11 mouse cellular contexts compared by ENCODE assay signal in the genomic region with DNA sequence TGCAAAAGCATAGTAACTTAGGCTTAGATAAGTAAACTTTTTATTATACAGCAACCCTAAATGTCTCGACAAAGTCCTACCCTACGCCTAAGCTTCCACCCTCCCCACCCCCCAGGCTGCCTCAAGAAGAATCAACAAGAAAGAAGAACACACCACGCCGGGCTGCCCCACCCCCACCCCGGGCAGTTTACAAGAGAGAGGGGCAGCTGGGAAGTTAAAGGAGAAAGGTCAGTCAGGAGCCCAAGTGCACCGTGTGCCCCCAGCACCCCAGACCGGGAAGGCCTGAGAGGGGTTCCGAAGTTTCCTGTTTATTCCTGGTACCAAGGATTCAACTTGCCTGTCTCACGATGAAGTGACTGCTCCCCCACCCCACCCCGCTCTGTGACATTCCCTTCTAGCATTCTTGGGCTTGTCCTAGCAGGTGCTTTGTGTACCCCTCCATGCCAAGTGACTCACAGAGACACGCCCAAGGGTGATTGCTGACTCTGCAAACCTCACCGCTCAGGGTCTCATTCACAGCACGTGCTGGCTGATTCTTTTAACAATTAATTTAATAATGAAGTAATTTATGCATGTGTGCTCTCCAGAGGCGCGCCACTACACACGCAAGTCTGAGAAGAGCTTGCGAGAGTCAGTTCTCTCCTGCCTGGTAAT. TPM values are rescaled to one million over a fixed set of nuclear protein-coding genes. Genes with fewer than 3 reads are reported as not detected.
DNase-seq lines count a peak whose midpoint lies in the region; ATAC-seq and TF ChIP-seq lines count a peak whose summit lies in the region.
"Had no signal": no experiment of that assay in that cellular context is flagged by ENCODE, and none has a peak within 500 bp of the region (broad histone marks: within the 10 kb centered on the region; RNA-seq: fewer than 3 reads in every experiment).

No protein-coding gene starts in this region.

- no peaks in the 10 kb centered on the region for H3K27me3 ChIP-seq in forebrain, embryonic 10.5 days (ENCODE audit: poor library complexity, severe bottlenecking)
- no peaks in the 10 kb centered on the region for H3K27me3 ChIP-seq in forebrain, embryonic 12.5 days
- H3K27me3 ChIP-seq in lung, postnatal 0 days (replicated peaks; ENCODE audit: insufficient read depth, low read length) = no peaks in the 10 kb centered on the region
- H3K27me3 ChIP-seq in limb, embryonic 14.5 days (ENCODE audit: control insufficient read depth, insufficient read depth, low read length) = no peaks in the 10 kb centered on the region

- no peak for TF ChIP-seq EP300 in lung, postnatal 0 days (IDR thresholded peaks at IDR 0.05)

- no peak overlapping the region for H3K9ac ChIP-seq in forebrain, embryonic 12.5 days
- H3K9ac ChIP-seq in lung, postnatal 0 days (replicated peaks; ENCODE audit: low read depth) = no peak overlapping the region
- no peak overlapping the region for H3K9ac ChIP-seq in limb, embryonic 14.5 days (ENCODE audit: low read depth, low read length, severe bottlenecking)

- ATAC-seq in forebrain, embryonic 12.5 days (ENCODE audit: low FRiP score) = no peak
- peak; percentile 79 for ATAC-seq in lung, postnatal 0 days
- ATAC-seq in limb, embryonic 14.5 days (ENCODE audit: low FRiP score, low read depth) = no peak

- 37% methylated on average over 17 of the region's 17 CpGs for WGBS in forebrain, embryonic 10.5 days
- WGBS in forebrain, embryonic 12.5 days = 27% methylated on average over 17 of the region's 17 CpGs
- WGBS in lung, postnatal 0 days = 32% methylated on average over 17 of the region's 17 CpGs
- WGBS in limb, embryonic 14.5 days = 28% methylated on average over 17 of the region's 17 CpGs

- no peaks in the 10 kb centered on the region for H3K9me3 ChIP-seq in forebrain, embryonic 10.5 days
- H3K9me3 ChIP-seq in forebrain, embryonic 12.5 days = 0 out of 2 replicates have a peak, but pooled peaks cover 2% of the 10 kb centered on the region
- H3K9me3 ChIP-seq in lung, postnatal 0 days (ENCODE audit: low read length) = no peaks in the 10 kb centered on the region
- H3K9me3 ChIP-seq in limb, embryonic 14.5 days (ENCODE audit: control insufficient read depth, low read length) = no peaks in the 10 kb centered on the region

- peaks cover 27% of the 10 kb centered on the region for H3K4me1 ChIP-seq in forebrain, embryonic 10.5 days
- H3K4me1 ChIP-seq in forebrain, embryonic 12.5 days = peaks cover 14% of the 10 kb centered on the region
- no peaks in the 10 kb centered on the region for H3K4me1 ChIP-seq in lung, postnatal 0 days (ENCODE audit: insufficient read depth, low read depth, low read length)
- H3K4me1 ChIP-seq in limb, embryonic 14.5 days (ENCODE audit: control insufficient read depth, insufficient read depth, low read length) = 0 out of 2 replicates have a peak, but pooled peaks cover 5% of the 10 kb centered on the region

- intact Hi-C loops in gastrocnemius, postnatal 14 days (cut with DNase I; ENCODE audit: low total_unique reads) = no loop called here
- intact Hi-C loops in left cerebral cortex, postnatal 4 days (cut with DNase I) = no loop called here

- no peak overlapping the region for H3K4me2 ChIP-seq in forebrain, embryonic 12.5 days
- H3K4me2 ChIP-seq in lung, postnatal 0 days (replicated peaks; ENCODE audit: low read depth, low read length) = peak overlapping the region; percentile 35
- no peak overlapping the region for H3K4me2 ChIP-seq in limb, embryonic 14.5 days (replicated peaks; ENCODE audit: low read depth, low read length, severe bottlenecking)

- no peak for TF ChIP-seq CTCF in lung, postnatal 0 days (IDR thresholded peaks at IDR 0.05)

- no peak for TF ChIP-seq POLR2A in limb, embryonic 14.5 days (IDR thresholded peaks at IDR 0.05; ENCODE audit: borderline replicate concordance, extremely low read depth, insufficient read depth, insufficient read length)

- no peak for DNase-seq in forebrain, embryonic 10.5 days (ENCODE audit: extremely low spot score, low spot score)
- peak; percentile 66 for DNase-seq in lung, postnatal 0 days (ENCODE audit: low spot score)
- no peak for DNase-seq in lung, adult 18-20 months
- DNase-seq in limb, embryonic 14.5 days (ENCODE audit: low spot score) = peak; percentile 48
- peak; percentile 63 to 65 for DNase-seq in urinary bladder, postnatal 36 days (ENCODE audit: low spot score in 2 of 2)
- no peak for DNase-seq in gastrocnemius, postnatal 14 days
- DNase-seq in left cerebral cortex, postnatal 4 days = no peak
- DNase-seq: adrenal gland, adult 8-10 months; kidney, adult 11 months; right cerebral cortex, adult 18-20 months had no signal

- peak overlapping the region; percentile 63 for H3K27ac ChIP-seq in forebrain, embryonic 10.5 days
- no peak overlapping the region for H3K27ac ChIP-seq in forebrain, embryonic 12.5 days
- no peak overlapping the region for H3K27ac ChIP-seq in lung, postnatal 0 days (ENCODE audit: low read length)
- no peak overlapping the region for H3K27ac ChIP-seq in limb, embryonic 14.5 days (replicated peaks; ENCODE audit: low read depth, low read length)

- H3K4me3 ChIP-seq in forebrain, embryonic 10.5 days = no peak overlapping the region; the same call in 1 of the 2 replicates
- H3K4me3 ChIP-seq in forebrain, embryonic 12.5 days (replicated peaks) = no peak overlapping the region
- no peak overlapping the region for H3K4me3 ChIP-seq in lung, postnatal 0 days (ENCODE audit: low read depth, low read length)
- no peak overlapping the region for H3K4me3 ChIP-seq in limb, embryonic 14.5 days (replicated peaks; ENCODE audit: low read length)

- H3K36me3 ChIP-seq in forebrain, embryonic 10.5 days (replicated peaks) = no peaks in the 10 kb centered on the region
- no peaks in the 10 kb centered on the region for H3K36me3 ChIP-seq in forebrain, embryonic 12.5 days (replicated peaks)
- no peaks in the 10 kb centered on the region for H3K36me3 ChIP-seq in lung, postnatal 0 days (ENCODE audit: insufficient read depth, low read length)
- no peaks in the 10 kb centered on the region for H3K36me3 ChIP-seq in limb, embryonic 14.5 days (ENCODE audit: control insufficient read depth, insufficient read depth, low read length)

RNA-seq across cellular contexts. Expression of a gene that starts 27.6 kb away (rescaled TPM):
- polyA plus RNA-seq in forebrain, embryonic 10.5 days (2016; fragmentation: Nextera tagmentation; extraction: Ambion mirVana) = 6.4 TPM in 2 replicates
- polyA plus RNA-seq in forebrain, embryonic 12.5 days (2016; fragmentation: Nextera tagmentation; extraction: Ambion mirVana) = 4.7 and 4.9 TPM in 2 replicates
- polyA plus RNA-seq in lung, postnatal 0 days (2015; fragmentation: Nextera tagmentation; extraction: Ambion mirVana) = 21.8 and 25.6 TPM in 2 replicates
- polyA plus RNA-seq in limb, embryonic 14.5 days (2012; rRNA removed) = 27.4 TPM in 2 replicates
- 29.2 and 36.1 TPM in 2 replicates for polyA plus RNA-seq in limb, embryonic 14.5 days (2014; fragmentation: Nextera tagmentation; extraction: Ambion mirVana)
- 10 to 100 TPM; 11.1 to 15.6 TPM for total RNA-seq in gastrocnemius, postnatal 14 days (2021)
- total RNA-seq in left cerebral cortex, postnatal 4 days (2021) = 1 to 10 TPM; 3.9 to 6.1 TPM

Comparison
In these comparisons a context has a peak if more than half of its experiments do, and no peak if none do; other contexts are left out.
1. DNase-seq: peak in lung, postnatal 0 days (single experiment), limb, embryonic 14.5 days (single experiment) and urinary bladder, postnatal 36 days (2 of 2); none in forebrain, embryonic 10.5 days (single experiment), lung, adult 18-20 months (0 of 2), gastrocnemius, postnatal 14 days (single experiment) and left cerebral cortex, postnatal 4 days (single experiment).